Mouse (Mus musculus) brain, embryonic 18.5 days (tissue): ENCODE measurements around the gene Stra6l.
A peak's percentile ranks its signal among the peaks of the same experiment; 100 is the strongest.

Experiments
- DNase-seq: peaks from one replicate; pipeline ENCODE4 v3.0.0-alpha.2; 2012; ENCODE audit warnings: low read depth, low spot score

Gene Stra6l

DNA sequence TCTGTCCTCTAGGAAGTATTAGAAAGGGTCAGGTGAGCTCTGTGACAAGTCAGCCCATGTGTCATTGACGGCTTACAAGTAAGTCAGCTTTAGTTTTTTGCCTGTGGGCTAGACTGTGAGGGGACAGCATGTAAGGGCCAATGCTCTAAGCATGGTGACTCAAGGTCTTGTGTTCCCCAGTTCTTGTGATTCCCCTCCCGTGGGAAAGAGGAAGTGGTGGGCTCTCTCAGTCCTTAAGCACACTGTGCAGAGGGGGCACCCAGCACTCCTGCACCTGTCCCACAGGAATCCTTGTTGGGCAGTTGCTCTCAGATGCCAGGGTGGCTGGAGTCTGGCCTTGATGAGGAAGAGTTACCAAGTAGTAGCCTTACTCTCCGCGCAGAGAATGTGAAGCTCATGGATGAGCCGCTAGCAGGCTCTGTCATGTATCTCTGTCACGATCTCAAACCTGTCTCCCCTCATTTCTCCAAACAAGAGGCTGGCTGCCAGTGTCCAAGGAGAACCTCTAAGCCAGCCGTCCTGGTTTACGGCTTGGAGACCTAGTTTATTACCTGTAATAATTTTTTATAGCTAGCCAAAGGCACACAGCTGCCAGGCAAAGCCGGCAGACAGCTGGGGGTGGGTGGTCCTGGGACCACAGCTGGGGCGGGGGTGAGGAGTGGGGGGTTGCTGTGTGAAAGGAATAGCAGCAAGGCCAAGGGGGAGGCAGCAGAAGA, at the start of gene Stra6l:
Stra6l (plus strand) TSS at position 556 of the 716 bp plus-strand sequence.
- no peak for DNase-seq

DNA sequence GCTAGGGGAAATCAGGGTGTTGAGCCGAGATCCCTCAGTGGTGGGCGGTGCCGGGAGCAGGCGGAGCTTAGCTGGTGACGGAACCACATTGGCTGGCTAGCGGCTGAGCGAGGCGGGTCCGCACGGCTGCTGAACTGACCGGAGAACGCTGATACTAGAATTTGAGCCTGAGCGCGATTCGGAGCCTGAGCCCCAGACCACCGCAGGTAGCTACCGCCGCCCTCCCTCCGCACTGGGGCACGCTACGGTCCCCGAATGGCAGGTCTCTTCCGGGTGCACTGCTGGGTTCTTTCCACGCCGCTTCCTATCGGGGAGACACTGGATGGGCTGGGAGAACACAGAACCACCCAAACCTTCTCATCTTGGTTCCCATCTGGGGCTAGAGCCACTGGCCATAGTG, 49.5 kb upstream of the Stra6l start, which contains the start of gene Aldh1b1:
Aldh1b1 (plus strand) TSS at position 59 of the 400 bp plus-strand sequence.
- DNase-seq = no peak

DNA sequence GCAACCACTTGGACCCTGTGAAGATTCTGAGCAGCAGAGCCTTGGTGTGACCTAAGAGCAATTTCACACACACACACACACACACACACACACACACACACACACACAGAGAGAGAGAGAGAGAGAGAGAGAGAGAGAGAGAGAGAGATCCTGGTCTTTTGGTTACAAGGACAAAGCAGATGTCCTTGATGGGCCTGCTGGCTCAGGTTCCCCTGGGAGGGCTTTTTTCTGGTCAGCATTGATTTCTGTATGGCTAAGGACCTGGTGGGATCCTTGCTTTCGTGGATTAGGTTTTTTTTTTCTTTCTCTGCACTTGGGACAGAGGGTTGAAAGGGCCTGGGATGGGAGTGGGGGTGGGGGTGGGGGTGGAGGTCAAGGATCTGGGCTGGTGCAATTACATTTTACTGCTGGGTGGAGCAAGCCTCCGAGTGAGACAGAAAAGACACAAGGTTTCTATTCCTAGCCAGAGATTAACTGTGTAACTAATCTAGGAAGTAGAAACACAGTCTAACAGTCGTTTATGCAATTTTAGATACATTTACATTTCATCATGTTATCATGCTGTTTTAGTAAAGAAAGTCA, 48.4 kb upstream of the Stra6l start:
- DNase-seq = no peak

DNA sequence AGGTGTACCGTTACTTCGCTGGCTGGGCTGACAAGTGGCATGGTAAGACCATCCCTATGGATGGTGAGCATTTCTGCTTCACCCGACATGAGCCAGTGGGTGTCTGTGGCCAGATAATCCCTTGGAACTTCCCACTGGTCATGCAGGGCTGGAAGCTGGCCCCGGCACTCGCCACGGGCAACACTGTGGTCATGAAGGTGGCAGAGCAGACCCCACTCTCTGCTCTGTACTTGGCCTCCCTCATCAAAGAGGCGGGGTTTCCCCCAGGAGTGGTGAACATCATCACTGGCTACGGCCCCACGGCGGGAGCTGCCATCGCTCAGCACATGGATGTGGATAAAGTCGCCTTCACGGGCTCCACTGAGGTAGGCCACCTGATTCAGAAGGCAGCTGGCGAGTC, 45.6 kb upstream of the Stra6l start:
- no peak for DNase-seq

DNA sequence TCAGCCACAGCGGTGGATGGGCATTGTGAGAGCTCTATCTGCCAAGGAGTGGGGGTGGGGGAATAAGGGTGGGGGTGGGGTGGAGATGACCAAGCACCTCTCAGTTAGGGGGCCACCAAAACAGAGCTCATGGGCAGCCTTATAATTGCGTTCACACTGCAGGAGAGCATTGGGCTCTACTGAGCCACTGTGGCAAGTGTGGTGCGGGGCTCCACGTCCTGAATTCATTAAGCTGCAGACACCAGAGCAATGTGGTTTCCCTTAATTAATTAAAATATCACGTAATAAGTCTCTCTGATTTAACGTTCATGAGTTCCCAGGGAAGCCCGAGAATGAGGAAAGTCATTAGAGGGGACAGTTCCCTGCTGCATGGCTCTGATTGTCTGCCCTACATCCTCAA, 40.4 kb upstream of the Stra6l start:
- DNase-seq = no peak

DNA sequence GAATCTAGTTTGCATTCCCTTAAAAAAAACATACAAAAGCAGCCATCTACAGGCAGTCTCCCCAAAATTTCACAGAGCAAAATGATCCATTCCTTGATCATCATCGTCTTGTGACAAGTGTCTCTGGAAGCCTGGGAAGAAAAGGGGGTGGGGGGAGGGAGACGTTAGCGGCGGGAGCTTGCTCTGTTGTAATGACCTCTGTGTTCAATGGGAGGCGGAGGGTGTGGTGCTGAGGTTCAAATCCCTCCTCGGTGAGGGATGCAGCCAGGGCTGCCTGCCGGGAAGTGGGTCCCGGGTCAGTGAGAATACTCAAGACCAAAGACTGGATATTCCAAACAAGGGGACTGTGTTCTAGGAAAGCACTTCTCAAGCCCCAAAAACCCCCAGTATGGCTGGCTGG, 37.2 kb upstream of the Stra6l start:
- DNase-seq = no peak

DNA sequence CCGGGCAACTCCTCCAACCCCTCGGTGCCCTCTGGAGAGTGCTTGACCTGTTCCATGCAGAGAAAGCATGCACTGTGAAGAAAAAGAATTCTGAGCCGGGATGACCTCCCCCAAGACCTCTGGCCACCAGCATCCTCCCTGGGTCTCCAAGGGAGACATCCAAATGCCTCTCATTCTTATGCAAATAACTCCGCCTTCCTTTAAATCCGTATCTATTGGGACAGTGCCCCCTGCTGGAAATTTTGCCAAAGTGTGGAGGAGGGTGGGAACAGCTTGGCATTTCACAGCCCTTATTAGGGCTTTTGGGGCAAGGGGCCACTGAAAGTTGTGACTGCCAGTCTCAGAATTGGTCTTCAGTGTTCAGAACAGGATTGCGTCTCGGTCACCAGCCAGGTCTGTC, 32.9 kb upstream of the Stra6l start:
- DNase-seq = no peak

DNA sequence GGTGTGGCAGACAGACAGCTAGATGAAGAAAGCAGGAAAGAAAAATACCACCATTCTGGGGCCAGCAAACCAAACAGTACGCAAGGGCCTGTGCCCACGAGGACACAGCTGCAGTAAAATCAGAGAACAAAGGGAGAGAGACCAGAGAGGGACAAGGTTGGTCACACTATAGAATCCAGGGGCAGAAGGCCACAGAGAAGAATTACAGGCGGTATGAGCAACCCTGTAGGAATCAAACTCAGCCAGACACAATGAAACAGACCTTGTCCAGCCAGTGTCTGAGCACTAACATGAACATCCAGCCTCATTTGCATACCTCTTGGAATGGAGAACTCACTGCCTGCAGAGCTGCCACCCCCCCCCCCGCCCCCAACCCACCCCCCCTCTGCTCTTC, 29.7 kb upstream of the Stra6l start:
- DNase-seq = no peak

DNA sequence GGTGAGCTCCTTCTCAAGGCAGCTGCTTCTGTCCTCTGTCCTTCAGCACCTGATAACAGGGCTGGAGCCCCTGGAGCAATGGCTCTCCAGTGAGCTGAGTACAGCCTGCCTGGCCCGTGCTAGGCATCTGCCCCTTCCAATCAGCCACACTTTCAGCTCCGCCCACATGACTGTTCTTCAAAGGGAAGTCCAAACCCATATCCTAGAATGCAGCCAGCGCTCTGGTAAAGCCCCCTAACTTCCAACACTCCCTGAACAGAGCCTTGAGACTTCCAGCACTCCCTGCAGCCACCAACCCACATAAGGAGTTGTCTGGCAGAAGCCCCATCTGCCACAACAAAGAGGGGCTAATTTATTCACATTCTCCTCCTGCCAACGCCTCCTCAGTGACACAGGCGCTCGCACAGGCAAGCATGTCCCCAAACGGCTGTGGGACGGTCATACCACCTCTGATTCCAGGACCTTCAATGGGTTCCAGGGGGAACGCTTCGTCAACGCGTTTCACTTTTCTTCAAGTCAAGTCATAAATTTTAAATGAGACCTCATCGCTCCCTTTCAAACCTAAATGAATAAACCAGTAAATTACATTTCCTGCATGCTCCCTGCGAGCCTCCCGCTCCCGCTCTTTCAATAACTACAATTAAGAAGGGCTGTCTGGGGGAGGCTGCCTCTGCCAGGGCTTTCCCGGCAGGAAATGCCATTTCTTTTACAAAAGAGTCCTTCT, 29.1 kb upstream of the Stra6l start:
- DNase-seq = peak; percentile 85

DNA sequence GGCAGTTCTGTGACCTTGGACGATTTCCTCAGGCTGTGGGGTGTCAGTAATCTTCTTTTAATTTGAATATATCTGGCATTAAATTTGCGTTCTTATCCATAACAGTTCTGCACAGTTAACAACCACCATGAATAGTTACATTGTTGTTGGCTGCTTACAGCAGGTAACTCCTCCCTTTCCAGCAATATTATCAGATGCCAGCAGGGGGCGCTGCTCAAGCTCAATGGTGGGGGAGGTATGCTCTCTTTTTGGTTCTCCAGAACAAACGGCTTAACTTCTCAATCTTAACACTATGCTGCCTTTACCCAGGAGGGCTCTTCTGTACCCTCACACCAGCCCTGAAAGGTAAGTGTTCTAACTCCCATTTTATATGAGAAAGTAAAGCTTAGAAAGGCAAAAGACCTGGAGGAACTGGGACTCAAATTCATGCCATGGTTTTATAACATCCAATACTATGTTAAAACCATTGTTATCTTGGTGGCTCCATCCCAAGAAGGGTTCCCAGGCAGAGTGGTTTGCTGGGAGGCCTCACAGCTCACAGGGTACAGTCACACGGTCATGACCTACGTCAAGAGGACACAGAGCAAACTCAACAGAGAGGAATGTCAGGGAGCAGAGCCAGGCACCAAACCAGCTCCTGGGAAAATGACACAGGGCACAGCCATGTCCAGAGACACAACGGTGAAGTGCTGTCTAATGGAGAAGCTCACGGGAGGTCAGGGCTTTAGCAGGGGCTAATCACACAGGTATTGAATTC, 28.2 kb upstream of the Stra6l start:
- DNase-seq = no peak

DNA sequence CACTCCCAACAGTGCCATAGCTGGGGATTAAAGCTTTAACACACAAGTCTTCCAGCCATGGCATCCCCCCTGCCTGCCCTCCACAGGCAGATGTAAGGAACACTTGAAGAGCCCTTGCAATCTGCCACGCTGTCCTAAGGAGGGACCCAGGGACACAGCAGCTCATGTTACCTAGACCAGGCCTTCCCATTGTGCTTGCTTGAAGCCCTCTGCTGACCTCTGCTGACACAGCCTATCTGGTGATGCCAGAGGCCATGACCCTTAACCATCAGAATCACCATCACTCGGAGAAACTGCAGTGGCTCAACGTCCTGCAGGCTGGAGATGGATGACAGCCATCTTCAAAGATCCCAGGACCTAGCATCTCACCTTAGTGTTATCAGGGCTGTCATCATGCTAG, 26.5 kb upstream of the Stra6l start:
- no peak for DNase-seq

DNA sequence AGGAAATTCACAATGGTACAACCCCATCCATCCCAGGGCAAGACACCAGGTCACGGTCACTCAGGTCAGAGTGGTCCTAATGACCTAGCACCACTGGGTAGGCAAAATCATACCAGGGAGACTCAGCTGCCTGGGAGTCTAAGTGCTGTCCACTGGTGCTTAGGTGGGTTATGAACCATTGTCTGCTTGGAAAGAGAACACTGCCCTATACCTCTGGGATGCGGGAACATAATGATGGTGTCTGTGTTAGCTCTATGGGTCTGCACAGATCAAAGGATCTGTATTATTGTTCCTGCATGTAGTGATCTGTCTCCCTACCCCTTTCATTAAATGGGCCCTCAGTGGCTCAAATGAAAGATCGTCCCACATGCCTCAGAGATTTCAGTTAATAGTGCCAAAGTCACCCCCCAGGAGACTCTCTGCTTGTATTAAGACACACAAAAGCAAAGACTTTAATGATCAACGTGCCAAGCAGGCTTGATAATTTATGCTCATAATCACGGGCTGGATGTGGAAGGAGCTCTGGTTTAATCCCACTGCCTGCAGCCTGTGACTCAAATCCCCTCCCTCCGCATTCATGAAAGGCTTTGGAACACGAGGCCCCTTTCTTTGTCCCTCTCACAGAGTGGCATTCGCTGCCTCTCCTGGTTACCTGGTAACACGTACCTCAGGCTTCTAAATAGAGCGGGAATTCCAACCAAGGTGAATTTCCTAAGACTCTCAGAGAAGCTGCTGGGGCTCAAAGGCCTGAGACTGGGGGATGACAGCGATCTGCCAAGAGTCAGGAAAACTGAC, 25.5 kb upstream of the Stra6l start:
- DNase-seq = no peak

DNA sequence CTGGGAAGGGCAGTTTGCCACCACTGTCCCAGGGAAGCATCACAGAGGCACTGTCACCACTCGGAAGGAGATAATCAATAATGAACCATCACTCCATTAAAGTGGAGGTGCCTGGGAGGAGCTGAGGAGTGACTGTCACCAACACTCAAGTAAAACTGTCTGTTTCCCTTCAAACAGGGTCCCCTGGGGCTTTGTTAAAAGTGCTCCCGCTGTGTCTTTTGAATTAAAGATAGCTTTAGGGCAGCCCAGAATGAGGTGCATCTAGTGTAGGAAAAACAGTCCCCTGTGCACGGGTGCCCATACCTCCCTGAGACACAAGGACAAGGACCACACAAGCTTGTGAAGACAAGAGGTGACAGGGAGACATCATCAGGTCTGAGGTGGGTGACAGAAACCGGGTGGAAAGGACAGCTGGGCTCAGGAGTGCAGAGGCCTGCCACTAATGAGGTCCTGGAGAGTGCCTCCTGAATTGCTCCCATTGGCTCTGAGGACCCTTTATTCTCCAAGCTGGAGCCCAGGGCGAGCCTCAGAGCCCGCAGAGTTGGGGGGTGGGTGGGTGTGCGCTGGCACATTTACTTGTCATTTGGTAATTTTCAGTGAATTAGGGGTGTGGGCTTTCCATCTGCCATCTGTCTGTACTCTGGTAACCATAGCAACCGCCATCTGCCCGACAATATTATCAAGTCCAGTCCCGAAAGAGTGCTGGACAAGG, 24.3 kb upstream of the Stra6l start:
- peak; percentile 62 for DNase-seq

DNA sequence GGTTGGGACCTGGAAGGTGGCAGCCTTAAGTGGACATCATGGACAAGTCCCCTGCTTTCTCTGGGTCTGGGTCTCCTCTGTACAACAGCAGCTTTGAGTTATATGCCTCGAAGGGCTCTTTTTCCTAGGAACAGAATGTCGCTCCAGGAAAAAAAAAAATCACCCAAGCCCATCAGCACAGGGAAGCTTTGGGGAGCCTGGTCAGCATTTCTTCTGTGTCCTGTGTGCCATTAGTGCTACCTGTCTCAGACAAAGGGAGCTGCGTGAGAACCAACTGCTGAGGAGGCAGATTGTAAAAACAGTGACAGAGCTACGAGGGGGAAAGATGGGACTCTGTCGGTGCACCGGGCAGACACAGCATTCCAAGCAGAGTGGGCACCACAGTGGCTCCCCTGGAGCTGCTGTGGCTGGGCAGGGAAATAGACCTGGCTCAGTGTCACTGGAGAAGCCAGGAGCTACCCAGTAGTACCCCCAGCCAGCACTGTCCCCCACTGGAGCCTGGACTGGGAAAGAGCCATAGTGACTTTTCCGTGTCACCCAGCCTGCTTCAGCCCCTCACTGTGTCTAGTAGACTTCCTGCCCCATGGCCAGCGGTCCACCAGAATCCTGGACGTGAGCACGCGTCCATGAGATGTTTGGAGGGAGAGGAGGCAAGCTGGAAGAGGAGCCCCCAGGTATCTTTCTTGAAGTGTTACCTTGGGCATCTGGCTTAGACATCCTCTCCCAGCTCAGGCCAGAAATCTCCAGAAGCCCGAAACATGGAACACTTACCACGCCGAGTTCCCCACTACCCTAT, 23.5 kb upstream of the Stra6l start:
- no peak for DNase-seq

DNA sequence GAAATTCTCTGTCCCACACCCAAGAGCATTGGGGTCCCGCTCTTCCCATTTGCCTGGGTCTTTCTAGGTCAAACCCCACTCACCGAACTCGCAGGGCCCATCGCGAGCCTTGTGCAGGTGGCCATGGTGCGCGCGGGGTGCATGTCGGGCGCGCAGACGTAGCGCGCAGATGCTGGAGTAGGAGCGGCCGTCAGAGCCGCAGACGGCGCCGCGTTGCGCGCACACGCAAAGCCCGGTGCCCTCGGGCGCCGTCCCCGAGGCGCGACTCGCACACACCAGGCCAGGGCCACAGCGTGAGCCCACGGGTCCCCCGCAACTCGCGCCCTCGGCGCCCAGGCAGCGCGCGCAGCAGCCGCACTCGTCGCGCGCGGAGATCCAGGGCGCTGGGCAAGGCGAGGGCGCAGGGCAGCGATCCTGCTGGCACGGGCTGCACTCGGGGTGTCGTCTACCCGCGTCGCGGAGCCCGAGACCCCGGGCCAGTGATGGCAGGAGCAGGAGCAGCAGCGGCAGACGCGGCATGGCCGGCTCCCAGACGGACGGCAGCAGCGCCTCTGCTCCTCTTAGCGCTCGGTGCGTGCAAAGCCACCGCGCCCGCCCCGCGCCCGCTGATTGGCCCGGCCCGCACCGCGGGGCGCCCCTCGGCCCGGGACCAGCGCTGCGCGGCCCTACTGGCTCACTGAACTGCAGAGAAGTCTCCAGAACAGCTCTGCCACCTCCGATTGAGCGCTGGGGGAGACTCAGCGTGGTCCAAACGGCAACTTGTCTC, 22.0 kb upstream of the Stra6l start, which contains the start of gene Igfbpl1:
Igfbpl1 (minus strand) TSS at position 649 of the 766 bp plus-strand sequence.
- no peak for DNase-seq

DNA sequence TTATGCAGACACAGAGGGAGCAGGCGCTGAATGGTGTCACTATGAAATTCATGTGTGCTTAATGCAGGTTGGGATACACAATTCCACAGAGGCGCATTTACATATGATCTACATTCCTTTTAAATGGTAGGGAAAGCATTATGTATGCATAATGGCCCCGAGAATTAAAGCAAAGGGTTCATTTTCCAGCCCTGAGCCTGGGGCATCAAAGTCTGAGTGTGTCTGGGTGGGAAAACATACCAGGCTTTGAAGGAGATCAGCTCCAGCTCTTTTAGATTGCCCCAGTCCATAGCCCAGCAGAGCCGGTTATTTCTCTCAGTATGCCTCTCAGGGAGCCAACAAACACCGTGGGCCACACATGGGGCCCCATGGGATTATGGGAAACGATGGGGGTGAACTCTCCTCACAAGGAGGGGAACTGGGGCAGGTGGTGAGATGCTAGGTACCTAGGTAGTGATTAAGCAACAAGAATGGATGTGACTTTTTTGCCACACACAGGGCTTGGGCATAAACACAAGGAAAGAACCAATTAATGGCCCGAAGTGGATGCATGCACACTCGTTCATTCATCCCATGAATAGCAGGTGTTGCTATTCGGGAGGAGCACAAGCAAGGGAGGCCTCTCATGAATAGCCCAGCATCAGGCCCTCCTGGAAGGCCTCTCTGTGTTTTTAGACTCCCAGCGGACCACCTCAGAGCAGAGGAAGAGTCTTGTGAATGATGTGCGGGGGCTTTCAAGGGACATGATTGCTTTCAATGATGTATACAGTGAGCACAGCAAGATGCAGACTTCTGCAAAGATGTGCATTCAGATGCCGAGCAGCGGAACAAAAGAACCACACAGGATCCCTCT, 18.3 kb upstream of the Stra6l start:
- no peak for DNase-seq

DNA sequence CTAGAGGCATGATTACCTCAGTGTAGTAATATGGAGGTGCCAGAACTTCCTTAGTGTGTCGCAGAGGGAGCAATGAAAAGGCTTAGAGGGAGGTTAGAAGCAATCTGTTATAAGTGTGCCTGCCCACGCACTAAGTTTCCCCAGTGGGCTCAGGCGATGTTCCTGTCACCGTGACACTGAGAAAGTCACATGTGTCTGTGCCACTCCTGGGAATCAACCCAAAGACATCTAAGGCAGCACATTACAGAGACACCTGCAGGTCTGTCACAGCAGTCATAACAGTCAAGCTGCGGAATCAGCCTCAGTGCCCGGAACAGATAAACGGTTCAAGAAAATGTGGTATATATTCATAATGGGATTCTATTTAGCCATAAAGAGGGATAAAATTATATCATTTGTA, 16.5 kb upstream of the Stra6l start:
- DNase-seq = no peak

DNA sequence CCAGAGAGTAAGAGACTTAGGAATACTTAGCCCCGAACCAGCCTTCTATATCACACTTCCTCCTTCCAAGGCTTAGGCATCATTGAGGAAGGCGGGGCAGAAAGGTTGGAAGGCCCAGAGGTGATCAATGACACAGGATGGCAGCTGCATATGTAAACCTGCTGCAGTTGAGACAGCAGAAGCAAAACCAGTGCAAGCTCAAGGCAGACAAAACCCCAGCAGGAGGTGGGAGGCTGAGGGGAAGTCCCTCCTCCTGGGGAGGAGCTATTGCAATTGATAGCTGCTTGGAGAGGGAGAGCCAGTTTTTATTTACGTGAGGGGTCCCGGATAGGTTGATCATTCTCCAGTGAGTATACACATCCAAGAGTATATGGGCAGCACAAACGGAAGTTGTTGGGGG, 15.0 kb upstream of the Stra6l start:
- no peak for DNase-seq
